Comparison of ENCODE assay signal across 8 mouse cellular contexts in the genomic region with DNA sequence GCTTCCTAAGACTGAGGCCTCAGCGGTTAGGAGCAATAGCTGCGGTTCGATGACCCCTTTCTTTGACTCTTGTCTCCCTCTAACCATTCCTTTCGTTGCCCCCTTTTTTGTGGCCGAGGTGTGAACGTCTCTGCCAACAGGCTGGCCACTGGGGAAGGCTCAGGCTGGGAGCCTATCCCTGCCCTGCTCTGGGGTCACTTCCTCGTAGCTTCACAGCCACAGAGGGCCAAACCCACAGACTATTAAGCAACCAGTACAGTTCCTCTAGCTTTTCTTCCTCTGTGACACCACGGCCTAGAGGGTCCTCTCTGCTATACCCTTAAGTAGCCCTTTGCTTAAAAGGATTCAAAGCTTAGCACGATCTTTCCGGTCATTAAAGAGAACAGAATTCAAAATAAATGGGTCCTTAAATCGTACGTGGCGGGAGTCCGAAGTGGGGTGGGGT. TPM values are rescaled to one million over a fixed set of nuclear protein-coding genes. Genes with fewer than 3 reads are reported as not detected.
A peak's percentile ranks its signal among the peaks of the same experiment; 100 is the strongest.
DNase-seq lines count a peak whose midpoint lies in the region; ATAC-seq lines count a peak whose summit lies in the region.

No protein-coding gene starts in this region.

- H3K36me3 ChIP-seq in hindbrain, embryonic 10.5 days, result no peaks in the 10 kb centered on the region
- H3K36me3 ChIP-seq in liver, embryonic 16.5 days (ENCODE audit: control insufficient read depth, insufficient read depth), result no peaks in the 10 kb centered on the region
- no peaks in the 10 kb centered on the region for H3K36me3 ChIP-seq in neural tube, embryonic 12.5 days

- H3K27me3 ChIP-seq in hindbrain, embryonic 10.5 days (ENCODE audit: insufficient read depth, poor library complexity, severe bottlenecking), result peaks cover 13% of the 10 kb centered on the region
- H3K27me3 ChIP-seq in liver, embryonic 16.5 days (ENCODE audit: control insufficient read depth, insufficient read depth, low read depth, low read length), result no peaks in the 10 kb centered on the region
- no peaks in the 10 kb centered on the region for H3K27me3 ChIP-seq in neural tube, embryonic 12.5 days (replicated peaks)

- ATAC-seq in common myeloid progenitor, adult 5-6 weeks (replicated peaks; ENCODE audit: low read depth, poor library complexity, severe bottlenecking), result peak; percentile 67
- peak; percentile 30 for ATAC-seq in liver, embryonic 16.5 days (ENCODE audit: low read depth)
- peak; percentile 71 for ATAC-seq in neural tube, embryonic 12.5 days (ENCODE audit: low FRiP score, low read depth)

- H3K4me3 ChIP-seq in hindbrain, embryonic 10.5 days, result peak overlapping the region; percentile 98
- peak overlapping the region; percentile 87 for H3K4me3 ChIP-seq in liver, embryonic 16.5 days (ENCODE audit: low read depth, low read length)
- peak overlapping the region; percentile 93 for H3K4me3 ChIP-seq in neural tube, embryonic 12.5 days

- H3K4me2 ChIP-seq in liver, embryonic 16.5 days (ENCODE audit: low read depth, low read length), result peak overlapping the region; percentile 98
- peak overlapping the region; percentile 76 for H3K4me2 ChIP-seq in neural tube, embryonic 12.5 days (replicated peaks)

- 14% methylated on average over 14 of the region's 14 CpGs for WGBS in hindbrain, embryonic 10.5 days
- 3% methylated on average over 14 of the region's 14 CpGs for WGBS in liver, embryonic 16.5 days (ENCODE audit: insufficient replicate concordance)
- 9% methylated on average over 14 of the region's 14 CpGs for WGBS in neural tube, embryonic 12.5 days

- H3K9me3 ChIP-seq in hindbrain, embryonic 10.5 days, result no peaks in the 10 kb centered on the region
- H3K9me3 ChIP-seq in liver, embryonic 16.5 days (replicated peaks; ENCODE audit: control insufficient read depth, low read length), result no peaks in the 10 kb centered on the region
- H3K9me3 ChIP-seq in neural tube, embryonic 12.5 days, result no peaks in the 10 kb centered on the region

- H3K9ac ChIP-seq in liver, embryonic 16.5 days (ENCODE audit: low read depth, low read length), result peak overlapping the region; percentile 93
- peak overlapping the region; percentile 93 for H3K9ac ChIP-seq in neural tube, embryonic 12.5 days

- DNase-seq in layer of hippocampus, adult 9-11 months, result peak; percentile 77
- no peak for DNase-seq in layer of hippocampus, adult 9-10 months (ENCODE audit: low spot score)
- DNase-seq in hindbrain, embryonic 10.5 days (ENCODE audit: low spot score), result peak; percentile 40
- no peak for DNase-seq in embryo, embryonic 11 days
- DNase-seq in embryo, embryonic 9.5 days (ENCODE audit: extremely low spot score), result no peak

- H3K4me1 ChIP-seq in hindbrain, embryonic 10.5 days (replicated peaks), result peaks cover 51% of the 10 kb centered on the region
- peaks cover 69% of the 10 kb centered on the region for H3K4me1 ChIP-seq in liver, embryonic 16.5 days (ENCODE audit: control insufficient read depth, low read depth, low read length)
- peaks cover 24% of the 10 kb centered on the region for H3K4me1 ChIP-seq in neural tube, embryonic 12.5 days

- H3K27ac ChIP-seq in hindbrain, embryonic 10.5 days, result peak overlapping the region; percentile 96
- peak overlapping the region; percentile 94 for H3K27ac ChIP-seq in liver, embryonic 16.5 days (ENCODE audit: low read length)
- no peak overlapping the region for H3K27ac ChIP-seq in neural tube, embryonic 12.5 days

RNA-seq across cellular contexts. Expression of a gene that starts 0.5 kb away (rescaled TPM):
- total RNA-seq in common myeloid progenitor, adult 5-6 weeks (2017), result 6.1 and 6.7 TPM in 2 replicates
- 25.1 and 36.7 TPM in 2 replicates for polyA plus RNA-seq in hindbrain, embryonic 10.5 days (2016; fragmentation: Nextera tagmentation; extraction: Ambion mirVana)
- polyA plus RNA-seq in liver, embryonic 16.5 days (2015; fragmentation: Nextera tagmentation; extraction: Ambion mirVana), result 18.6 and 22.2 TPM in 2 replicates
- polyA plus RNA-seq in neural tube, embryonic 12.5 days (2016; fragmentation: Nextera tagmentation; extraction: Ambion mirVana), result 46.9 TPM in 2 replicates

RNA-seq across cellular contexts. Expression of a gene that starts 51.2 kb away (rescaled TPM):
- 8.6 and 12.7 TPM in 2 replicates for total RNA-seq in common myeloid progenitor, adult 5-6 weeks (2017)
- polyA plus RNA-seq in hindbrain, embryonic 10.5 days (2016; fragmentation: Nextera tagmentation; extraction: Ambion mirVana), result 37.6 and 45.9 TPM in 2 replicates
- polyA plus RNA-seq in liver, embryonic 16.5 days (2015; fragmentation: Nextera tagmentation; extraction: Ambion mirVana), result 7.1 and 7.4 TPM in 2 replicates
- 58.0 and 58.5 TPM in 2 replicates for polyA plus RNA-seq in neural tube, embryonic 12.5 days (2016; fragmentation: Nextera tagmentation; extraction: Ambion mirVana)

Comparison
In these comparisons a context has a peak if more than half of its experiments do, and no peak if none do; other contexts are left out.
1. DNase-seq: peak in layer of hippocampus, adult 9-11 months (single experiment) and hindbrain, embryonic 10.5 days (single experiment); none in layer of hippocampus, adult 9-10 months (single experiment), embryo, embryonic 11 days (single experiment) and embryo, embryonic 9.5 days (single experiment).
2. Peak in every context shown above with its lines, with median percentiles within 50 percentile points of each other: ATAC-seq and H3K4me3 ChIP-seq.